ENCODE assay signal across 8 mouse cellular contexts in genomic region chr3:40523371-40523783, GRCm38 (mm10). TPM values are rescaled to one million over a fixed set of nuclear protein-coding genes. Genes with fewer than 3 reads are reported as not detected.
A peak's percentile ranks its signal among the peaks of the same experiment; 100 is the strongest.
DNase-seq lines count a peak whose midpoint lies in the region; ATAC-seq and TF ChIP-seq lines count a peak whose summit lies in the region.

No protein-coding gene starts in this region.

- no peak overlapping the region for H3K27ac ChIP-seq in embryonic facial prominence, embryonic 10.5 days (replicated peaks)
- no peak overlapping the region for H3K27ac ChIP-seq in intestine, postnatal 0 days (ENCODE audit: low read depth, low read length)
- no peak overlapping the region for H3K27ac ChIP-seq in olfactory bulb, adult 2 months (ENCODE audit: insufficient read depth, low read depth, low read length)

- H3K4me2 ChIP-seq in intestine, postnatal 0 days (replicated peaks; ENCODE audit: low read depth), result peak overlapping the region; percentile 43

- 15% methylated on average over 7 of the region's 7 CpGs for WGBS in embryonic facial prominence, embryonic 10.5 days
- 16% methylated on average over 7 of the region's 7 CpGs for WGBS in intestine, postnatal 0 days
- 10% methylated on average over 7 of the region's 7 CpGs for WGBS in olfactory bulb, adult 2 months

- H3K4me1 ChIP-seq in embryonic facial prominence, embryonic 10.5 days, result 0 out of 2 replicates have a peak, but pooled peaks cover 3% of the 10 kb centered on the region
- H3K4me1 ChIP-seq in intestine, postnatal 0 days (replicated peaks; ENCODE audit: control insufficient read depth, insufficient read depth, low read length), result no peaks in the 10 kb centered on the region
- no peaks in the 10 kb centered on the region for H3K4me1 ChIP-seq in olfactory bulb, adult 2 months (ENCODE audit: control insufficient read depth, insufficient read depth, low read length)

- H3K36me3 ChIP-seq in embryonic facial prominence, embryonic 10.5 days (replicated peaks), result no peaks in the 10 kb centered on the region
- H3K36me3 ChIP-seq in intestine, postnatal 0 days (ENCODE audit: control insufficient read depth, insufficient read depth), result no peaks in the 10 kb centered on the region

- peaks cover 19% of the 10 kb centered on the region for H3K27me3 ChIP-seq in embryonic facial prominence, embryonic 10.5 days (replicated peaks; ENCODE audit: low read depth, poor library complexity, severe bottlenecking)
- no peaks in the 10 kb centered on the region for H3K27me3 ChIP-seq in intestine, postnatal 0 days (replicated peaks; ENCODE audit: control insufficient read depth, insufficient read depth, low read length)

- no peak overlapping the region for H3K4me3 ChIP-seq in embryonic facial prominence, embryonic 10.5 days
- no peak overlapping the region for H3K4me3 ChIP-seq in intestine, postnatal 0 days (ENCODE audit: low read depth, low read length)
- no peak overlapping the region for H3K4me3 ChIP-seq in olfactory bulb, adult 2 months (ENCODE audit: insufficient read depth, low read depth, low read length)

- H3K9ac ChIP-seq in intestine, postnatal 0 days (ENCODE audit: low read depth, low read length), result no peak overlapping the region

- no peaks in the 10 kb centered on the region for H3K9me3 ChIP-seq in embryonic facial prominence, embryonic 10.5 days
- no peaks in the 10 kb centered on the region for H3K9me3 ChIP-seq in intestine, postnatal 0 days (ENCODE audit: control insufficient read depth)

- no peak for TF ChIP-seq POLR2A in olfactory bulb, adult 2 months (IDR thresholded peaks at IDR 0.05; ENCODE audit: insufficient read depth, low read depth, low read length)

- ATAC-seq in intestine, postnatal 0 days, result peak; percentile 25; the same call in 1 of the 2 replicates

- TF ChIP-seq CTCF in intestine, postnatal 0 days (IDR thresholded peaks at IDR 0.05; ENCODE audit: low read depth), result peak; percentile 67
- TF ChIP-seq CTCF in olfactory bulb, adult 2 months (IDR thresholded peaks at IDR 0.05; ENCODE audit: insufficient read depth, low read depth, low read length), result 0 out of 2 replicates have a peak, but pooled peaks have one; percentile 6

- DNase-seq in cerebellum, postnatal 10 days, result peak; percentile 24 to 67
- no peak for DNase-seq in cerebellum, postnatal 4 days (ENCODE audit: low spot score in 2 of 2)
- DNase-seq in 416B (ENCODE audit: low read depth), result peak; percentile 66
- peak; percentile 12 for DNase-seq in embryonic facial prominence, embryonic 10.5 days (ENCODE audit: low spot score)
- no peak for DNase-seq in ovary, postnatal 14 days (ENCODE audit: low spot score)
- no peak for DNase-seq in adrenal gland, adult 8-10 months

RNA-seq across cellular contexts. Expression of gene Intu, which starts 7.7 kb away (rescaled TPM):
- 6.0 and 6.3 TPM in 2 replicates for polyA plus RNA-seq in embryonic facial prominence, embryonic 10.5 days (2016; fragmentation: Nextera tagmentation; extraction: Ambion mirVana)
- 1.0 and 1.2 TPM in 2 replicates for polyA plus RNA-seq in intestine, postnatal 0 days (2015; fragmentation: Nextera tagmentation; extraction: Ambion mirVana)
- polyA plus RNA-seq in olfactory bulb, adult 2 months (2012; ENCODE audit: insufficient read depth, insufficient read length, low replicate concordance, missing spikeins), result not detected in 2 replicates
- 1 to 10 TPM; 2.9 to 5.0 (median 4.3) TPM for total RNA-seq in adrenal gland, adult 8-10 months (2022)

Comparison
In these comparisons a context has a peak if more than half of its experiments do, and no peak if none do; other contexts are left out.
1. DNase-seq: peak in cerebellum, postnatal 10 days (2 of 2), 416B (single experiment) and embryonic facial prominence, embryonic 10.5 days (single experiment); none in cerebellum, postnatal 4 days (0 of 2), ovary, postnatal 14 days (single experiment) and adrenal gland, adult 8-10 months (single experiment).